Mouse (Mus musculus) layer of hippocampus, adult 9-10 months (tissue): ENCODE results near the gene Abce1.
A peak's percentile ranks its signal among the peaks of the same experiment; 100 is the strongest.

Experiments
- DNase-seq: peaks from one replicate; pipeline ENCODE4 v3.0.0; 2022; ENCODE audit warnings: low spot score

Gene Abce1

DNA sequence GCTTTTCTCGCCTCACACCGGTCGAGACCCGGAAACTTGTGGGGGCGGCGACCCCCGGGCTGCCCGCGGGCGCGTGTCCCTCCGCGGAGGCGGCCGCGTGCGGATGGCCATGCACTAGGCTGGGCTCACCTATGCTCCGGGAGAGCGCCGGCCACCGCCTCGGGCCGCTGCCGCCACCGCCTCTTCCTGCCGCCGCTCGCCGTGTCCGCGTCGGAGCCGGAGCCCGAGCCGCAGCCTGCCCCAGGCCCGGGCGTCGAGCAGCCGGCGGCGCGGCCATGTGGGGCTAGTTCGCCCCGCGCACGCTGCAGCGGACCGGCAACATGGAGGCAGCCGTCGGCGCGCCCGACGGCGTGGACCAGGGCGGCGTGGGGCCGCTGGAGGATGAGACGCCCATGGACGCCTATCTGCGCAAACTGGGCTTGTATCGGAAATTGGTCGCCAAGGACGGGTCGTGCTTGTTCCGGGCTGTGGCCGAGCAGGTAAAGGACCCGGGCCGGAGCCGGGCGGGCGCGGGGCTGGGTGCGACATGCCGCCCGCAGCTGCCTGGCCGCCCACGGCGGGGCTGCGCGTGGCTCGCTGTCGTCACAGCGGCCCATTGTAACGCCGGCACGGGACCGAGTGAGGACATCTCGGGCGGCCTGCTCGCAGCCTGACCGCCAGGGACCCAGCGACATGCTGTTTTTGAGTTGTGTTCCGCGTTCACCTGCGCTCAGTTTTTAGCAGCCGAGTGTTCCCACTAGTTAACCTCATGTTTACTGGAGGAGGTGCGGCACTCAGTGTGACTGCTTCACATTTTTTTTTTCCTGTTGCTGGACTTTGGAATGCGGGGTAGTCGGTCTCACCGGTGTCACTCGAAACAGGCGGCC is 71.7 kb downstream of the Abce1 start, which contains the start of gene Otud4:
Gene Otud4, plus strand, starts transcription at position 33 of the 866 bp plus-strand sequence.
- no peak for DNase-seq

DNA sequence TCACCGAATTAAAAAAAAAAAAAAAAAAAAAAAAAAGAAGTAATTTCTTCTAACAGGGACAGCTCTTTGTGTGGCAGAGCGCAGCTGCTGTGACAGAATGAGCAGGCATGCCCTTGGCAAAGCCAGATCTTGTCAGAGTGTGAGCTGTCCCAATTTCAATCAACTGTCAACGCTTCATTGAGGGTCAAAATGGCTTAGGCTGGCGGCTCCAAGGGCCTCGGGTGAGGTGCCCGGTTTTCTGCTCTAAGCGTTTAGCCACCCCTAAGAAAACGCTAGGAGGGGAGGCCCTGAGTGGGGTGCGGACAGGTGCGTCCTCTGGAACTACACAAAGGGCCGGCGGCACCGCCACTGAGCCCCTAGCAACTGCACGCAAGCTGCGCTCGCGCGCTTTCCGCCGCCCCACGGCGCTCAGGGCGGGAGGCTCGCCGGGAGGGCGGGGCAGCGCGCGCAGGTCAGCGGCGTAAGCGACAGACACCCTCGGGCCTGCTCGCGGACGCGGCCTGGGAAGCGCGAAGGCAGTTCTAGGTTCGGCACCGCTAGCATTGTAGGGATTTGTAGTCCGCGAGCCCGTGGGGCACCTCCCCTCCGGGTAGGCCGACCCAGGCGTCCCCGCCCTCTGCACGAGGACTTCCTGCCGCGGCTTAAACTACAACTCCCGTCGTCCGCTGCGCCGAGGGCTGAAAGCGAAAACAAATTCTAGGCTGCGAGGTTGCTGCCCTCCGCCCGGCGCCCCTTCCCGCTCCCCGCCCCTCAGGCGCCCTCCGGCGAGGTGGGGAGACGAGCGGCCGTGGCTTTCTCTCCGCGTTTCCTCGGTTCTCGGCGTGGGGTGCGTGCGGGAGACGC is 72.6 kb downstream of the Abce1 start:
- peak; percentile 95 for DNase-seq

DNA sequence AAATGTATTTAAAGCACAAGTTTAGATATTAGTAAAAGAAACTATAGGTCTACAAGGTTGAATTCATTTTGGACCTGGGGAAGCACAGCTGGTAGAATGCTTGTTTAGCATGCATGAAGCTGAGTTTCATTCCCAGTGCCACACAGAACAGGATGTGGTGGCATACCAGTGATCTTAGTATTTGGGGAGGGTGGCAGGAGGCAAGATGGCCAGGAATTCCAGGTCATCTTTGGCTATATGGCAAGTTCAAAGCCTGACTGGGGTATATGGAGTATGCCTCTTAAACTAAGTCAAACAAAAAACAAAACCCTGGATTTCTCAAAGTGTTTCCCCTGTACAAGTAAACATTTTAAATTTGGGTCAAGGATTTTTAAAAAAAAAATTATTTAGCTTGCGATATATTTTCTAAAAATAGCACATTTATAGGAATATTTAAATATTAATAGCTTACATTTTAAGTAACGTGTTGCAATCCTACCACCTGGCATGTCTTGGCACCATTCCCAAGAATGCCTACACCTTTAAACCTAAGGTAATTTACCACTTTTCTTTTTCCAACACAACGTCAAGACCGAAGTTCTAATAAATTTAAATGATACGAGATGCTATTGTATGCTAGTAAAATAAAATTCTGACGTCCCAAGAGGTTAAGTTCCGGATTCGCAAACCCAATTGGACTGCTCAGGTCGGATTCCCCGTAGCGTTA is 73.4 kb downstream of the Abce1 start:
- DNase-seq: no peak

DNA sequence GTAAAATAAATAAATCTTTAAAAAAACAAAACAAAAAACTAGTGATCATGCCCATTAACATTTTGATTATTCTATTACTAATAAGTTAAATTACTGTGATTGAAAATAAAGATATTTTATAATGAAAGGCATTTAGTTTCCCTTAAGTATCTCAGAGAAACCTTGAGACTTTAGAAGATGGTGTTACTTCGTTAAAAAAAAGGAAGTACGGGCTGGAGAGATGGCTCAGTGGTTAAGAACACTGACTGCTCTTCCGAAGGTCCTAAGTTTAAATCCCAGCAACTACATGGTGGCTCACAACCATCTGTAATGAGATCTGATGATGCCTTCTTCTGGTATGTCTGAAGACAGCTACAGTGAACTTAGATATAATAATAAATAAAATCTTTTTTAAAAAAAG is 74.3 kb downstream of the Abce1 start:
- no peak for DNase-seq

DNA sequence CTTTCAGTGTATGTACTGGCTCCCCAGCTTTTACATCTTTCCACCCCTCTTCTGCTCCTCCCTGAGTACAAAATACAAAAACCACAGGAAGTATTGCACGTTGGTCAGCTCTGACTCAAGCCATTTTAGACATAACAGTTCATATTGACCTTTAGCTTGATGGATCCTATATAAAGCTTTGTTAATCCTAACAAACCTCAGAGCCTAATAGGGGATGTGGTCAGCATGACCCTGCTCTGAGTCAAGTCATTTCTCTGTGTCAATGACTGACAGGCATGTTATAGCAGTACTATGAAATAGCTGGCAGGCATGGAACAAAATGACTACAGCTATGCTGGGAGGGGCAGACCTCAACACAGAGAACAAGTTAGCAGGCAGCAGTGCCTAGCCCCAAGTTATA is 75.4 kb downstream of the Abce1 start:
- no peak for DNase-seq

DNA sequence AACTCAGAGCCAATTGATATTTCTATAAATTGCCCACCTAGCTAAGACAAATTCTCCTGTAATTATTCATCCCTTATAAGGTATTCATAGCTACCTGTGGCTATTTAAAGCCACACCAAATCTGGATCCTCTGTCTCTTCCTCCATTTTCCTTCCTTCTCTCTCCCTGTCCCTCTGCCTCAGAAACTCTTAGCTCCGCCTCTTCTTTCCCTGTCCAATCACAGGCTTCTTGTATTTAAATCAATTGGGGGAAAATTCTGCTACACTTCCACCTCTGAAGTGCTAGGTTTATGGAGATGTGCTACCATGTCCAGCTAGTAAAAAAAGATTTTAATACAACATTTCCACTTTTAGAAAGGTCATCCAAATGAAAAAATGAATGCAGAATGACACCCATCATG is 76.0 kb downstream of the Abce1 start:
- DNase-seq: no peak
